Mouse (Mus musculus) brain, embryonic 14.5 days (tissue): ENCODE data around the gene Rspry1.

ENCODE experiments used
- CTCF ChIP-seq: fragments of 200-500 bp; IDR thresholded peaks from 2 replicates; pipeline ENCODE4 v1.5.1; 2012; ENCODE audit warnings: inconsistent platforms, mild to moderate bottlenecking, moderate library complexity, borderline replicate concordance; ENCODE audit not compliant: insufficient read depth, insufficient read length; ENCODE audit errors: extremely low read depth
- POLR2A ChIP-seq: fragments of 200-500 bp; IDR thresholded peaks from 2 replicates; pipeline ENCODE4 v1.6.1; 2012; ENCODE audit warnings: mild to moderate bottlenecking, inconsistent platforms, borderline replicate concordance; ENCODE audit not compliant: poor library complexity, insufficient read depth, insufficient read length, severe bottlenecking; ENCODE audit errors: extremely low read depth

DNA sequence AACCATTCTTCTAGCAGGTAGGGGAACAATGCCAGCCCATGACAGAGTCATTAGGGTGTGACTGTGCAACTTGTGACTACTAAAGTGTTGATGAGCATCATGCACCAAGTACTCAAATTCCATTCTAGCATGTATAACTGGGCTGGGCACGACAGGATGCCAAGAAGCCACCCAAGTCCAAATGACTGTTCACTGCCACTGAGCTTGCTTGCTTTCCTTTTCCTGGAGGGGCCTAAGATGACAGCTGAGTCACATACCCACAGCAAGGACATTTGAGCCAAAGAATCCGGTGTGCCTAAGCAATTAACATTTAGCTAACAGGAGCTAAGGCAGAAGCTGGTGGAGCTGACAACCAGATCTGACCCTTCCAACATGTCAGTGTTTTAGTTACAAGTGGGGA lies 29.8 kb upstream of the Rspry1 start:
- TF ChIP-seq CTCF (no peak), POLR2A (no peak)
